Mouse (Mus musculus) liver, embryonic 13.5 days (tissue): ENCODE results near the gene Hpcal4. TPM values are rescaled to one million over a fixed set of nuclear protein-coding genes. Genes with fewer than 3 reads are reported as not detected.
A peak's percentile ranks its signal among the peaks of the same experiment; 100 is the strongest.

ENCODE experiments used
- ATAC-seq: fragments of 200-750 bp; cut with Nextera tagmentation; 2 replicates; pipeline ENCODE4 v1.8.0; 2017; ENCODE audit warnings: low read depth, mild to moderate bottlenecking, moderate number of reproducible peaks, moderate library complexity
- DNase-seq: peaks from one replicate; pipeline ENCODE4 v3.0.0; 2022
- H3K27ac ChIP-seq: fragments of 300-500 bp; sonication (generic); 2 replicates; pipeline ENCODE4 v1.5.1; 2015; ENCODE audit warnings: moderate library complexity, mild to moderate bottlenecking, inconsistent platforms
- H3K27me3 ChIP-seq: fragments of 300-500 bp; sonication (generic); 2 replicates; pipeline ENCODE4 v1.6.1; 2015; ENCODE audit warnings: mild to moderate bottlenecking, inconsistent platforms
- H3K36me3 ChIP-seq: fragments of 300-500 bp; sonication (generic); 2 replicates; pipeline ENCODE4 v1.6.1; 2015; ENCODE audit warnings: mild to moderate bottlenecking, inconsistent platforms
- H3K4me1 ChIP-seq: fragments of 300-500 bp; sonication (generic); replicated peaks from 2 replicates; pipeline ENCODE4 v1.6.1; 2015; ENCODE audit warnings: inconsistent platforms
- H3K4me2 ChIP-seq: fragments of 300-500 bp; sonication (generic); 2 replicates; pipeline ENCODE4 v1.6.1; 2015; ENCODE audit warnings: inconsistent platforms, mild to moderate bottlenecking, moderate library complexity
- H3K4me3 ChIP-seq: fragments of 300-500 bp; sonication (generic); replicated peaks from 2 replicates; pipeline ENCODE4 v1.5.1; 2015; ENCODE audit warnings: mild to moderate bottlenecking, inconsistent platforms
- H3K9ac ChIP-seq: fragments of 300-500 bp; sonication (generic); 2 replicates; pipeline ENCODE4 v1.6.1; 2015; ENCODE audit warnings: mild to moderate bottlenecking, inconsistent platforms
- H3K9me3 ChIP-seq: fragments of 300-500 bp; sonication (generic); replicated peaks from 2 replicates; pipeline ENCODE4 v1.6.1; 2016; ENCODE audit warnings: inconsistent platforms
- WGBS: fragments of 180-500 bp; shearing (Covaris S2); methylation state at CpG from one replicate; pipeline ENCODE4 v1.1.7; 2015; ENCODE audit not compliant: insufficient replicate concordance; 5-methylcytosine and 5-hydroxymethylcytosine counted together
- polyA plus RNA-seq: library from polyadenylated mRNA; unstranded; fragments of >200 nt; fragmentation: Nextera tagmentation; extraction: Ambion mirVana; gene quantifications from 2 replicates; pipeline ENCODE4 v1.2.1, GENCODE M21; 2015

The Hpcal4 gene
- polyA plus RNA-seq, 1 experiment from 2014 or later = not detected

DNA sequence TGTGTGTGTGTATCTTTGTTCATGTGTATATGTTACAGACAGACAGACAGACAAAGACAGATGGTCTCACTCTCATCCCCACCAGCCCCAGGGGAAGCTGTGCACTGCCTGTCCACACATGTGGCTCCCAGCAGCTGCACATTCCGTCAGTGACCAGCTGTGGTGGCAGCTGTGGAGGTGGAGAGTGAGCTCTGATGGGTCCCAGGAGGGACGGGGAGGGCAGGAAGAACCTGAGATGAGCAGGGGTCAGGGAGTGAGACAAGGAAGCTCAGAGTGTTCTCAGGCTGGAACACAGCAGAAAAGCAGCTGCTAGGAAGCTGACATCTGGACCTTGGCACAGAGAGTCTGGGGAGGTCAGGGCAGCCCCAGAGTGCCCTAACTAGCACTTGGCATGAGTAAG lies 45.2 kb downstream of the Hpcal4 start:
- ATAC-seq (no peak), DNase-seq (no peak)
- no peak overlapping the region for H3K4me3 ChIP-seq
- no peaks in the 10 kb centered on the region for H3K9me3 ChIP-seq
- no peak overlapping the region for H3K4me2 ChIP-seq
- no peaks in the 10 kb centered on the region for H3K36me3 ChIP-seq
- H3K27ac ChIP-seq = no peak overlapping the region
- peaks cover 38% of the 10 kb centered on the region for H3K27me3 ChIP-seq
- 44% methylated on average over 2 of the region's 2 CpGs for WGBS
- no peak overlapping the region for H3K9ac ChIP-seq
- no peaks in the 10 kb centered on the region; the same call in 1 of the 2 replicates for H3K4me1 ChIP-seq

DNA sequence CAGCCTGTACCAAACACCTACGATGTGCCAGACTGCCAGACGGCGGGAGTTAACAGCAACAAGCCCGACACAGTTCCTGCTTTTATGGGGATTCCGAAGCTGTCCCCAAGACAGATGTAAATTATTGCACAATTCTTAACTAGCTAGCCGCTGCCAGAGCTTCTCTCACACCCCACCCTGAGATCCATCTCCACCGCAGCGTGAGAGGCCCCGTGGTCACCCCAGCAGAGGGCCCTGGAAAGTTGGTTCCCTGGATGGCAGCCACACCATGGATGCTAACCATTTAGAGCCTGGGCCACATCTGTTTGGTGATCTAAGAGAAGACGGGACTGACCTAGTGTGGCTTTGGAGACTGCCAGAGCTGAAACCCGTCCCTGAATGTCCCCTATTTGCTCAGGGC lies 46.1 kb downstream of the Hpcal4 start:
- ATAC-seq (no peak), DNase-seq (no peak)
- WGBS = 54% methylated on average over 11 of the region's 11 CpGs
- H3K9me3 ChIP-seq = no peaks in the 10 kb centered on the region
- no peaks in the 10 kb centered on the region; the same call in 1 of the 2 replicates for H3K4me1 ChIP-seq
- no peaks in the 10 kb centered on the region for H3K36me3 ChIP-seq
- H3K4me3 ChIP-seq = no peak overlapping the region
- no peak overlapping the region for H3K27ac ChIP-seq
- no peak overlapping the region for H3K4me2 ChIP-seq
- no peak overlapping the region for H3K9ac ChIP-seq
- peaks cover 47% of the 10 kb centered on the region for H3K27me3 ChIP-seq

DNA sequence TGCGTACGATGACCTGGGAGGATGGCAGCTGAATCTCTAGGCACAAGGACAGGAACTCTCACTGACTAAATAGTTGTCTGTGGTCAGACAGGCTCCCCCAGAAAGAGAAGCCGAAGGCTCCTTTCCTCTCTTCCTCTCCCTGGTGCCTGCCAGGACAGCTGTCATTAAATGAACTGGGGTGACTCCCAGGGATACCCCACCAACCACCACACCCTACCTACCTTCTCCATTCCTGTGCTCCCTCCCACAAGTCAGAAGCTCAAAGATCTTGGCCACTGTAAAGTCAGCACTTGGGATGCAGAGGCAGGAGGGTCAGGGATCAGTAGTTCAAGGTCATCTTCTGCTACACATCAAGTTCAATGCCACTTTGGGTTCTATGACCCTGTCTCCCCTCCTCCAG lies 49.8 kb downstream of the Hpcal4 start:
- peaks cover 83% of the 10 kb centered on the region for H3K27me3 ChIP-seq
- DNase-seq (no peak), ATAC-seq (no peak)
- WGBS = 27% methylated on average over 3 of the region's 3 CpGs
- no peaks in the 10 kb centered on the region for H3K9me3 ChIP-seq
- no peak overlapping the region for H3K9ac ChIP-seq
- H3K4me2 ChIP-seq = no peak overlapping the region
- no peak overlapping the region for H3K4me3 ChIP-seq
- no peak overlapping the region for H3K27ac ChIP-seq
- no peaks in the 10 kb centered on the region; the same call in 1 of the 2 replicates for H3K4me1 ChIP-seq
- no peaks in the 10 kb centered on the region for H3K36me3 ChIP-seq

DNA sequence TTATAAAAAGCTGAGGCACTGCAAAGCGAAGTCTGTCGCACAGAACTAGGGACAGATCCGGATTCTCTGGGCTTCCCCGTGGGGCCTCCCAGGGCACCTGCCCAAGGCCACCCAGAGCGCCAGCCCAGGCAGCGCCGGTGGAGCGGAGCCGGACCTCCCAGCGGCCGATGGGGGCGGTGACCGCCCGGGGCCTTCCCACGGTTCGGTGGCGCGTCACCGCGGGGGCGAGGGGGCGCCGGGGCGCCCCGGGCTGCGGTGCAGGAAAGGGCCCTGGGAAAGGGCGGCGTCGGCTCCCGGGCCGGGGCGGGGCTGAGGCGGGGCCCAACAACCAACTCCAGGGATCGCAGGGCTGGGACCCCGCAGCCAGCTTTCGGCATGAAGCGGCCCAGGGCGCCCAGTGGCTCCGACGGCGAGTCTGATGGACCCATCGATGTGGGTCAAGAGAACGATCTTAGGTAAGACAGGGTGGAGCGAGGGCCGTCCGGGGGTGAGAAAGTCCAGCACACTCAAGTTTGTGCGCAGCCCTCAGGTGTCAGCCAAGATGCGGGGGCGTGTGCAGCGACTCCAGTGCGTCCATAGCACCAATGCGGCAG lies 50.6 kb downstream of the Hpcal4 start, which contains the start of gene Heyl:
Heyl (plus strand) TSS at position 65 of the 593 bp plus-strand sequence.
- Histone ChIP-seq H3K4me1 (no peaks in the 10 kb centered on the region; the same call in 1 of the 2 replicates), H3K36me3 (no peaks in the 10 kb centered on the region), H3K27me3 (peaks cover 83% of the 10 kb centered on the region), H3K9ac (peak within 1 kb of the TSS; percentile 22; the same call in 1 of the 2 replicates), H3K9me3 (no peaks in the 10 kb centered on the region), H3K4me3 (peak within 1 kb of the TSS; percentile 43), H3K27ac (no peak within 1 kb of the TSS), H3K4me2 (peak within 1 kb of the TSS; percentile 60)
- 4% methylated on average over 51 of the region's 52 CpGs for WGBS
- DNase-seq (no peak), ATAC-seq (peak; percentile 47; the same call in 1 of the 2 replicates)

DNA sequence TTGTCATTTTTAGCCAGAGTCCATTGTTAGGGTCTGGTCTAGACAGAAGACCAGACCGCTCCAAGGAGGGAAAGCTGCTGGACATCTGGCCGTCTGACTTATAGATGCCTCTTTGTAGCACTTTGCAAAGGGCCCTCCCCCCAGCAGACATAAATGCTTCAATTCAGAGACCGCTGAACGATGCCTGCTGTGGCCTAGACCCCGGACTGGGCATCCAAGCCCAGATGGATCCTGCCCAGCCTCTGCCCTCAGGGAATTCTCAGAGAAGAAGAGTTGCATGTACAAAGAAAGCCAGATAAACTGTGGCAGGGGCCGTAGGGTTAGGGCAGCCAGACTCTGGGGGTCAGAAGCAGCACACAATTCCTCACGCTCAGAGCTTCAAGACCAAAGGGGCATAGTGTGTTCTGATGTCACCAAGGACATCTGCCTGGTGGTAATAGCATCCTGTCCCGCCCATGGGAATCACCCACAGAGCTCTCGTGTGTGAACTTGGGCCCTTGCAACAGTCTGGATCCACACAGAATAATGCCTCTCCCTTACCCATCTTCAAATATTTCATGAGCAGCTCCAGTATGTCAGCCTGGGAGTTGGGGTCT lies 52.9 kb downstream of the Hpcal4 start:
- no peaks in the 10 kb centered on the region for H3K36me3 ChIP-seq
- peaks cover 95% of the 10 kb centered on the region for H3K27me3 ChIP-seq
- no peak overlapping the region for H3K27ac ChIP-seq
- no peak for ATAC-seq
- H3K9me3 ChIP-seq = no peaks in the 10 kb centered on the region
- H3K4me1 ChIP-seq = no peaks in the 10 kb centered on the region; the same call in 1 of the 2 replicates
- no peak overlapping the region for H3K4me2 ChIP-seq
- H3K4me3 ChIP-seq = no peak overlapping the region
- no peak for DNase-seq
- 54% methylated on average over 9 of the region's 9 CpGs for WGBS
- H3K9ac ChIP-seq = no peak overlapping the region

DNA sequence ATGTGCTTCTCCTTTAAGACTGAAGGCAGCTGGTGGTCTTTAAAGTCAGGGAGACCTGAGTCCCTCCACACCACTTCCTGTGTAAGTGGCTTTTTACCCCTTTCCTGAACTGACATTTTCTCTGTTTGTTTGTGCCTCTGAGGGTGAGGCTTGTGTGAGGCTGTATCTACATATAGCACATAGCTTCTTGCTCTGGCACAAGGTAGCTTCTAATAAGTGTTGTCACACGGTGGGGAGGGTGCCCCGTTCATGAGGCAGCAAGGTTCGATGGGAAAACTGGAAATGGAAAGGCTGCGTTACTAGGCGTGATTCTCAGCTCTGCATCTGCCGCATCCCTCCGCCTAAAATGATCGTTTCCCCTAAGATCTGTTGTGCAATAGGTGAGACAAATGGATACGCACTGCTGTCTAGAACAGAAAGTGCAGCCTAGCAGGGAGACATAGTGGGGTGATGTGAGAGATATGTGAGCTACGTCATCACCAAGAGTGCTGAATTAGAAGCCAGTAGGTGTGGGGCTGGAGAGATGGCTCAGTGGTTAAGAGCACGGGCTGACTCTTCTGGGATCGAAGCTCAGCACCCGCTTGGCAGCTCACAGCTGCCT lies 53.5 kb downstream of the Hpcal4 start:
- H3K27ac ChIP-seq = no peak overlapping the region
- no peak overlapping the region for H3K9ac ChIP-seq
- no peak overlapping the region for H3K4me2 ChIP-seq
- DNase-seq = no peak
- H3K4me3 ChIP-seq = no peak overlapping the region
- no peak for ATAC-seq
- H3K27me3 ChIP-seq = peaks cover 99% of the 10 kb centered on the region
- no peaks in the 10 kb centered on the region; the same call in 1 of the 2 replicates for H3K4me1 ChIP-seq
- 56% methylated on average over 13 of the region's 13 CpGs for WGBS
- no peaks in the 10 kb centered on the region for H3K36me3 ChIP-seq
- H3K9me3 ChIP-seq = no peaks in the 10 kb centered on the region

DNA sequence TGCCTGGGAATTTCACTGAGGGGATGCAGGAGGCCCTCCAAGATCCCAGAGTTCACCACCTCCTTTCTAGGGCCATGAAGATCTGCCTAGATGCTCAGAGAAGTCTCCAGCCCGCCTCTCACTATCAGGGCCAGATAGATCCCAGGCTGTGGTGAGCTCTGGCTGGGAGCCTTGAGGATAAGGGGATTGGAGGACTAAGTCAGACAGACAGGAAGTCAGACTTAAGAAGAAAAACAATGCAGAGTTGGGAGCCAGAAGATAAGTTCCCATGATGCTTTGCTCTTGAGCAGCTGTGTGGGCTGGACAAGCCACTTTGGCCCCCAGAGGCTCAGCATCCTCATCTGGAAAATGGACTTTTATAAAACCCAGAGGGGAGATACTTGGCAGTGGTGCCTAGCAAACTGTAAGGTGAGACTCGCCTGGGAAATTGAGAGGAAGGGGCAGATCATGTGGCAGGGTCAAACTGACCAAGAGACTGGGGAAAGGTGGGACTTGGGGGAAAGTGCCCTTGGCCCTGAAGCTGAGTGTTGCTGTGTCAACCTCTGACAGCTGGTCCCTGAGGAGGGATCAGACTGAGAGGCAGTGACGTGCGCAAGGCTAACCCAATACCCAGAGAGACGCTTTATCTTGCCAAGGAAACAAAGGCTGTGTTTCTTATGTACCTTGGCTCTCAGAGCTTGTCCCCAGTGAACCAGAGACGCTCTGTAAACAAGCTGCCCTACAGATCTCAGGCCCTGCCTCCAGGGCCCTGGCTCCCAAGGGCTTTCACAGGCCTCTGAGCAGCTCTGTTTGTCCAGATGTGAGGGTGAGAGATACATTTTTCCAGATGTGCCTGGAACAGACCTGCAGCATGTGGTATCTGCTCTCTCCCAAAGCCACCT lies 54.6 kb downstream of the Hpcal4 start:
- H3K36me3 ChIP-seq = no peaks in the 10 kb centered on the region
- H3K27ac ChIP-seq = no peak overlapping the region
- H3K4me2 ChIP-seq = no peak overlapping the region
- no peak overlapping the region for H3K9ac ChIP-seq
- H3K4me1 ChIP-seq = no peaks in the 10 kb centered on the region; the same call in 1 of the 2 replicates
- H3K27me3 ChIP-seq = peaks cover 91% of the 10 kb centered on the region
- WGBS = 45% methylated on average over 6 of the region's 6 CpGs
- H3K4me3 ChIP-seq = no peak overlapping the region
- H3K9me3 ChIP-seq = no peaks in the 10 kb centered on the region
- no peak for ATAC-seq
- DNase-seq = no peak

DNA sequence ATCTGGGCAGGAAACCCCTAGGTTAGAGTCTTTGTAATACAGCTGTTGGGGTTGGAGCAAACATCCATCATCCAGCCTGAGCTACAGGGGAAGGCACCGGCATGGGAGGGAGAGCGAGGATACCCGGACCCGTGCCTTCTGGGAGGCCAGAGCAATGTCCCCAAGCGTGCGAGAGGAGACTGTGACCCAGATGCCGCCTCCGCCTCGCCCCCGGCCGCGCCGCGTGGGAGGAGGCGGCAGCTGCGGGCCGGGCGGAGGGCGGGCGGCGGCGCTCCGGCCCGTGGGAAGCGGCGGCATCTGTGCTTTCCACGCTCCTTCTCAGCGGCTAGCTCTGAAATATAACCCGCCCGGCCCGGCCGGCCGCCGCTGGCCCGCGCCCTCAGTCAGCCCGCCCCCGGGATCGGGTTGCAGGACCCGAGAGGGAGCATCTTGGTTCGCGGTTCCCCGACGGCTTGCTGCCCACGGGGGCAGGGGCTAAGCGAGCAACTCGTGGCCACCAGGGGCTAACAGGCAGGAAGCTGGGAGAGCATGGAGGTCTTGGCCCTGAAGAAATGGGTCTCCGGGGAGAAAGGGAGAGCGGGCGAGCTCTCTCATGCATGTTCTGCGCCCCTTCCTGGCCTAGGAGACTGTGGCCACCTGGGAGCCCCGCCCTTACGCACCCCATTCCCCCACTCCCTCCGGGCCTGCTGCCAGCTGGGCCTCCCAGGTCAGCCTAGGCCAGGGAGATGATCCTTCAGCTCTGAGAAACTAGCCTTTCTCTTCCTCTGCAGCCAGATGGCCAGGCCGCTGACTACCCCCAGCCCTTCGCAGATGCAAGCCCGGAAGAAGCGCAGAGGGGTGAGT lies 56.6 kb downstream of the Hpcal4 start:
- DNase-seq (no peak), ATAC-seq (no peak)
- H3K4me2 ChIP-seq = peak overlapping the region; percentile 39
- H3K4me1 ChIP-seq = no peaks in the 10 kb centered on the region
- H3K4me3 ChIP-seq = peak overlapping the region; percentile 10; the same call in 1 of the 2 replicates
- WGBS = 11% methylated on average over 58 of the region's 58 CpGs
- no peak overlapping the region for H3K27ac ChIP-seq
- H3K27me3 ChIP-seq = peaks cover 85% of the 10 kb centered on the region
- no peaks in the 10 kb centered on the region for H3K9me3 ChIP-seq
- no peak overlapping the region for H3K9ac ChIP-seq
- no peaks in the 10 kb centered on the region for H3K36me3 ChIP-seq
